Mouse (Mus musculus) subcutaneous adipose tissue, adult 2 months (tissue): ENCODE measurements around the gene Axl. TPM values are rescaled to one million over a fixed set of nuclear protein-coding genes. Genes with fewer than 3 reads are reported as not detected.

Experiments used
- polyA plus RNA-seq: library from polyadenylated mRNA; depleted of rRNA; stranded (reverse); fragments of >200 nt; gene quantifications from 2 replicates; pipeline ENCODE4 v1.2.3, GENCODE M21; 2012; ENCODE audit warnings: low replicate concordance; rRNA removed

Gene Axl
- 97.5 and 179 TPM in 2 replicates for polyA plus RNA-seq

DNA sequence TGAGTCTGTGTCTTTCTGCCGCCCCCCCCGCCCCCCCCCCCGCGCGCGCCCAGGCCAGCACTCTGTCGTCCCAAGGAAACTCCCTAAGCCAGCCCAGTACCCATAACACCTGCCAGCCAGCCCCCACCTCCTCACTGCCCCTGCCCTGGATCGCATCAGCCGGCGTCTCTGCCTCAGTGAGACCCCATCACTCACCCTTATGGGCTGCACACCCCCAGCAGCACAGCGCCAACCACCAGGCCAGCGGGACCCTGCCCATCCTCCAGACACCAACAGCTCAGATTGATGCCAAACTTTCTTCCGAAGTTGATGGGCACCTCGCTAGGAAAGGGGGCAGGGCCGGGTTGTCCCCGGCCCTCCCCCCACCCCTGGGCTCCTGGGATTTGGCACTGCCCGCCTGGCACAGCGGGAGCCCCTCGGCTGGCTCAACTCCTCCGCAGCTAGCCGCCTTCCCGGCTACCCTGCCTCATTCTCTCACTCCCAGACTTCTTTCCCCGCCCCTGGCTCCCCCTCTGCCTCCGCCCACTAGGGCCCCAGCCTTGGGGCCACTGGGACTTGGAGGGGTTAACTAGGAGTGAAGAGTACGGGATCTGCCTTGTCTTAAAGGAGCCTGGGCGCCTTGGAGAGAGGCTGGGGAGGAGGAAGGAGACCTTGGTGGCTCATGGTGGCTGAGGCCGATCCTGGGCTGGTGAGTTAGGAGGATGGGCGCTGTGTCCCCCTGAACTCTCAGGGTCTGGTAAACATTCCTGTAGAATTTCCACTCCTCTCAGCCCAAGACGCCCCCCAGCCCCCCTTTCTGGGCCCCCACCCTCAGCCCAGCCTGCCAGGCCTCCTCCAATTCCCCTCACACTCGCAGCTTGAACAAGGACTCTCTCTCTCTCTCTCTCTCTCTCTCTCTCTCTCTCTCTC is at the start of gene Axl:
Gene Axl, minus strand, starts transcription at position 486 of the 909 bp plus-strand sequence.

DNA sequence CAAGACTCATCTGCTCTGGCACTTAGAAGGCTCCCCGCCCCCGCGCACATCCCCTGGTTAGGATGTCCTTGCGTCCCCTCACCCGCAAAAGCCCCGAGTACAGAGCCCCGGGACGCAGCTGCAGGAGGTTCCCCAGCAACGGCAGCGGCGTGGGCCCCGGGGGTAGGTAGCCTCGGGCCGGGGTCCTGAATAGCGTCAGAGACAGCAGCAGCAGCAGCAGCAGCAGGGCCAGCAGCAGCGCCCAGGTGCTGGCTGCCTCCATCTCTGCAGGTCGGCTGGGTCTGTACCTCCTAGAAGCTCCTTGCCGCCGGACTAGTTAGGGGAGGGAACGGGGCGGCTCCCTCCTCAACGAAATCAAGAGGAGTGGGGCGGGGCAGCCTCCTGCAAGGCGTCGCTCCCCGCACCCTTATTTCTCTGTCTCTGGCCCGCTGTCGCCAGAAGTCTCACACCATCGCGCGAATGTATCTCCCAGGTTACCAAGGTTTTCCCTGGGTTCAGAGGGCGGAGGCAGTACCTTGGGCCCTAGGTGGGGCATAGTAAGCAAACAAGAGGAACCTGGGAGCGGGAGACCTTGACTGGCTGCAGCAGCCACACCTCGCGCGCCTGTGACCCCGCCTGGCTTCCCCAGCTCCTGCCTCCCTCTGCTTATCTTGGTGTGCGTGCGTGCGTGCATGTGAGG is 27.9 kb upstream of the Axl start, which contains the start of gene Cyp2s1:
Gene Cyp2s1, minus strand, starts transcription at position 673 of the 679 bp plus-strand sequence.

GRCm38 (mm10) chr7:25754738-25755467 is 33.6 kb downstream of the Axl start, which contains the start of gene Hnrnpul1:
Hnrnpul1 (minus strand) TSS chr7:25754757.

GRCm38 (mm10) chr7:25718788-25719417 is 69.6 kb downstream of the Axl start, which contains the start of gene Ccdc97:
Ccdc97 (minus strand) TSS chr7:25719088.

Other genes starting within 250 kb of the Axl start
- gene Ceacam2, start 248.8 kb downstream of the Axl start, polyA plus RNA-seq: 0.14 and 0.29 TPM in 2 replicates
- 0.18 TPM in 1 of 2 replicates, not detected in the other for gene Erich4, start 172.8 kb downstream of the Axl start, polyA plus RNA-seq
- 33.4 and 43.7 TPM in 2 replicates for gene Dmac2, start 169.3 kb downstream of the Axl start, polyA plus RNA-seq
- 16.1 and 17.9 TPM in 2 replicates for gene B3gnt8, start 162.1 kb downstream of the Axl start, polyA plus RNA-seq
- gene Bckdha, start 129.7 kb downstream of the Axl start, polyA plus RNA-seq: 292 and 459 TPM in 2 replicates
- gene Exosc5, start 129.5 kb downstream of the Axl start, polyA plus RNA-seq: 72.4 and 79.6 TPM in 2 replicates
- 1.4 and 2.1 TPM in 2 replicates for gene Tmem91, start 113.5 kb downstream of the Axl start, polyA plus RNA-seq
- gene B9d2, start 107.9 kb downstream of the Axl start, polyA plus RNA-seq: 35.0 and 43.1 TPM in 2 replicates
- 33.7 and 48.0 TPM in 2 replicates for gene Tgfb1, start 101.7 kb downstream of the Axl start, polyA plus RNA-seq
- 48.8 and 69.9 TPM in 2 replicates for gene Ccdc97, start 69.6 kb downstream of the Axl start, polyA plus RNA-seq
- 28.5 and 60.3 TPM in 2 replicates for gene Hnrnpul1, start 33.9 kb downstream of the Axl start, polyA plus RNA-seq
- 8.0 and 13.6 TPM in 2 replicates for gene Cyp2s1, start 28.2 kb upstream of the Axl start, polyA plus RNA-seq
- 0.09 and 0.27 TPM in 2 replicates for gene Cyp2b10, start 108.9 kb upstream of the Axl start, polyA plus RNA-seq